Mouse (Mus musculus) brain, adult 2 months (tissue): ENCODE measurements around the gene Hist1h3i.

Experiments used
- DNase-seq: peaks from one replicate; pipeline ENCODE4 v3.0.0; 2011; ENCODE audit warnings: low read depth, low spot score

Gene Hist1h3i

DNA sequence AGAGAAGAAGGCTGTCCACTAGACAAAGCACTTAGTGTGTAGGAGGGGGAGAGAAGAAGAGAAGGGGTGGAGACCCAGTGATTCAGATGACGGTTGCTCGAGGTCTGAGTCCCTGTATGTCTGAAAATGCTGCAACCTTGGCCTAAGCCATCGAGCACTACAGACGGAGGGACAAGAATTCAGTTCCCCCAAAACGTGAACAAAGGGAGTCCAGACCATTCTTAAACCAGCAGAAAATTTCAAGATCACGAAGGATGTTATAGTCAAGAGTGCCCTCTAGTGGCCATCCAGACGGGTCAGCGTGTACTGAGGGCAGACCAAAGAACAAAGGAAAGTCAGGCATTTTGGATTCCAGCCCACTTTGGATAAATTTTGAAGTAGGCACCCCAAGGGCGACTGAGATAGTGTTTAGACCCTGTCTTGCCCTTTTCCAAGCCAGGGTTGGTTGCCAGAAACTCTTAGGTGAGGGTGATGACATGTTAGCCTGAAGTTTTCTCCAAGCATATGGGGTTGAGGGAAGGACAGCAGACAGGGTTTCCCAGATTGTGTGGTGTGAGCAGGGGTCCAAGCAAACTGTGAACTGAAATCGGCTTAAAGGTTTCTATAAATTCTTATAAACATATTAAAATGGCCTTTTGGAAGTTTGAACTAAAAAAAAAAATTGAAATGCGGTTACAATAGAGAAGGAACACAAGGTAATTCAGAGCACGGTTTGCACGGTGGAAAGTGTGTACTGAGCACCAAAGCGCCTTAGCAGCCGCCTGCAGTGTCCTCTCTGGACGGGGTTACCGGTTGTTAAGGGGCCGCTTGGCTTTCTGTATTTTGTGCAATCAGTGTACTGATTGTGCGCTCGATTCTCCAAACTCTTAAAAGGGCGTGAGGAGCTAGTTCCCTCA, 48.9 kb downstream of the Hist1h3i start:
- peak; percentile 93 for DNase-seq

DNA sequence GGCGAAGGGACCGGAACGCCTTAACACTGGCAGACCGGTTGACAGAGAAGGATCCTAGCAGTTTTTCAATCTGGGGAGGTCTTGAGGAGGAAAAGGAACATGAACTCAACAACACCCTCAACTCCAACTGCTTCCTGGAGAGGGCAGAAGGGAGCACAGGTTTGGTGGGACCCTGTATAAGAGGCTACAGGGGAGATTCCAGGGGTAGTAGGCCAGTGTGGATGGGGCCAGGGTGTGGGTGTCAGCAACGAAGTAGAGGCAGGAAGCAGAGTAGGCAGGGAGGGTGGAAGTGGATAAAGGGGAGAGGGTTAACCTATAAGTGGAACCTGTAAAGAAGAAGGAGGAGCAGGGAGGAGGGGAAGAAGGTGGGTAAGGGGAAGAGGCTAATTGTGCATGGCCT, 49.7 kb downstream of the Hist1h3i start:
- no peak for DNase-seq
